Mouse (Mus musculus) splenic B cell, adult 2 months (primary cell): ENCODE measurements around the gene Prss12.

ENCODE experiments used
- DNase-seq: peaks from one replicate; pipeline ENCODE4 v3.0.0-alpha.2; 2011; ENCODE audit warnings: low read depth, low spot score
- H3K27me3 ChIP-seq: 2 replicates; pipeline ENCODE4 v1.6.1; 2012; ENCODE audit warnings: mild to moderate bottlenecking, low read length, moderate library complexity, mixed read lengths; ENCODE audit not compliant: control insufficient read depth, poor library complexity, insufficient read depth, severe bottlenecking
- H3K36me3 ChIP-seq: 2 replicates; pipeline ENCODE4 v1.6.1; 2012; ENCODE audit warnings: mild to moderate bottlenecking, low read length, moderate library complexity, mixed read lengths; ENCODE audit not compliant: control insufficient read depth, poor library complexity, insufficient read depth, severe bottlenecking

The Prss12 gene

GRCm38 (mm10) chr3:123543585-123544304, 97.0 kb downstream of the Prss12 start:
- H3K36me3 ChIP-seq, result no peaks in the 10 kb centered on the region
- DNase-seq, result no peak
- no peaks in the 10 kb centered on the region for H3K27me3 ChIP-seq

DNA sequence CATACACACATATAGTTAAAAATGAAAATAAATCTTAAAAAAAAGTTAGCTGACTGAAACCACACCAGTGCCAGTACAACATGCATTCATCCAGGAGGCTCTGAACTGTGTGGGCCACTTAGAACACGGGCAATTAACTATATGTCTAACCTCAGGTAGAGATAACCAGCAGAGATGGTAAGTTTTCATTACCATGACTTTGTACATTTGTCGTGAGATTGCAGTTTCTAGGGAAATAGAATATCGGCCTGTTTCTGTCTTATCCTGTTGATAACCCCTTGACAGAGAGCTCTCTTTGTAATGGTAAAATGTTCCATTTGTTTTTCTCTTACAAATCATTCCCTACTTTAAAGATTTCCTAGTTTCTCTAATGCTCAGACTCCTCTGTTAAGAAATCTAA, 103.8 kb downstream of the Prss12 start:
- Histone ChIP-seq H3K27me3 (no peaks in the 10 kb centered on the region), H3K36me3 (no peaks in the 10 kb centered on the region)
- no peak for DNase-seq

GRCm38 (mm10) chr3:123553872-123554271, 107.2 kb downstream of the Prss12 start:
- H3K36me3 ChIP-seq, result no peaks in the 10 kb centered on the region
- no peak for DNase-seq
- no peaks in the 10 kb centered on the region for H3K27me3 ChIP-seq

- no peaks in the 10 kb centered on the region for H3K36me3 ChIP-seq
- no peaks in the 10 kb centered on the region for H3K27me3 ChIP-seq
- no peak for DNase-seq
Observed at GRCm38 (mm10) chr3:123555254-123555865, 108.6 kb downstream of the Prss12 start.
